Mouse (Mus musculus) forebrain, embryonic 13.5 days (tissue): ENCODE measurements around the gene B3gnt6. TPM values are rescaled to one million over a fixed set of nuclear protein-coding genes. Genes with fewer than 3 reads are reported as not detected.

ENCODE experiments used
- ATAC-seq: fragments of 200-750 bp; cut with Nextera tagmentation; 2 replicates; pipeline ENCODE4 v1.8.0; 2017
- H3K27ac ChIP-seq: fragments of 300-500 bp; sonication (generic); 2 replicates; pipeline ENCODE4 v1.5.1; 2015; ENCODE audit warnings: inconsistent platforms, mild to moderate bottlenecking, moderate library complexity
- H3K27me3 ChIP-seq: fragments of 300-500 bp; sonication (generic); 2 replicates; pipeline ENCODE4 v1.6.1; 2015; ENCODE audit warnings: mild to moderate bottlenecking, inconsistent platforms
- H3K36me3 ChIP-seq: fragments of 300-500 bp; sonication (generic); 2 replicates; pipeline ENCODE4 v1.6.1; 2015; ENCODE audit warnings: mild to moderate bottlenecking, inconsistent platforms; ENCODE audit not compliant: poor library complexity, severe bottlenecking
- H3K4me1 ChIP-seq: fragments of 300-500 bp; sonication (generic); 2 replicates; pipeline ENCODE4 v1.6.1; 2015; ENCODE audit warnings: inconsistent platforms
- H3K4me2 ChIP-seq: fragments of 300-500 bp; sonication (generic); 2 replicates; pipeline ENCODE4 v1.6.1; 2015; ENCODE audit warnings: inconsistent platforms, mild to moderate bottlenecking, moderate library complexity
- H3K4me3 ChIP-seq: fragments of 300-500 bp; sonication (generic); 2 replicates; pipeline ENCODE4 v1.5.1; 2015; ENCODE audit warnings: mild to moderate bottlenecking, inconsistent platforms
- H3K9ac ChIP-seq: fragments of 300-500 bp; sonication (generic); 2 replicates; pipeline ENCODE4 v1.6.1; 2015; ENCODE audit warnings: mild to moderate bottlenecking, inconsistent platforms
- H3K9me3 ChIP-seq: fragments of 300-500 bp; sonication (generic); replicated peaks from 2 replicates; pipeline ENCODE4 v1.6.1; 2016; ENCODE audit warnings: inconsistent platforms
- WGBS: fragments of 180-500 bp; shearing (Covaris S2); methylation state at CpG from one replicate; pipeline ENCODE4 v1.1.7; 2015; 5-methylcytosine and 5-hydroxymethylcytosine counted together
- polyA plus RNA-seq: library from polyadenylated mRNA; unstranded; fragments of >200 nt; fragmentation: Nextera tagmentation; extraction: Ambion mirVana; gene quantifications from 2 replicates; pipeline ENCODE4 v1.2.1, GENCODE M21; 2015

B3gnt6 gene
- polyA plus RNA-seq, 1 experiment from 2014 or later, result 0.12 TPM

- no peaks in the 10 kb centered on the region for H3K9me3 ChIP-seq
- no peaks in the 10 kb centered on the region; the same call in 1 of the 2 replicates for H3K36me3 ChIP-seq
- no peak overlapping the region for H3K4me2 ChIP-seq
- H3K27ac ChIP-seq, result no peak overlapping the region; the same call in 1 of the 2 replicates
- H3K4me1 ChIP-seq, result peaks cover 37% of the 10 kb centered on the region
- no peak overlapping the region for H3K4me3 ChIP-seq
- 76% methylated on average over 11 of the region's 12 CpGs for WGBS
- no peaks in the 10 kb centered on the region for H3K27me3 ChIP-seq
- ATAC-seq, result no peak
- no peak overlapping the region for H3K9ac ChIP-seq
Measured at GRCm38 (mm10) chr7:98145842-98146446, 53.3 kb downstream of the B3gnt6 start.

- Histone ChIP-seq H3K9me3 (no peaks in the 10 kb centered on the region), H3K4me2 (no peak within 1 kb of the TSS), H3K4me3 (no peak within 1 kb of the TSS), H3K4me1 (peaks cover 40% of the 10 kb centered on the region), H3K27ac (no peak within 1 kb of the TSS; the same call in 1 of the 2 replicates), H3K9ac (no peak within 1 kb of the TSS), H3K27me3 (no peaks in the 10 kb centered on the region), H3K36me3 (no peaks in the 10 kb centered on the region; the same call in 1 of the 2 replicates)
- 96% methylated on average over 5 of the region's 5 CpGs for WGBS
- ATAC-seq, result no peak
Measured at GRCm38 (mm10) chr7:98145402-98145801, 53.9 kb downstream of the B3gnt6 start, which contains the start of gene Omp. Gene Omp (minus strand): TSS chr7:98145502.

- H3K9ac ChIP-seq, result no peak overlapping the region
- 56% methylated on average over 3 of the region's 3 CpGs for WGBS
- H3K27me3 ChIP-seq, result 0 out of 2 replicates have a peak, but pooled peaks cover 2% of the 10 kb centered on the region
- H3K27ac ChIP-seq, result no peak overlapping the region
- H3K9me3 ChIP-seq, result no peaks in the 10 kb centered on the region
- peaks cover 22% of the 10 kb centered on the region; the same call in 1 of the 2 replicates for H3K4me1 ChIP-seq
- no peaks in the 10 kb centered on the region; the same call in 1 of the 2 replicates for H3K36me3 ChIP-seq
- no peak overlapping the region for H3K4me2 ChIP-seq
- ATAC-seq, result no peak
- H3K4me3 ChIP-seq, result no peak overlapping the region
Measured at GRCm38 (mm10) chr7:98142648-98143047, 56.6 kb downstream of the B3gnt6 start.

Other genes with a start within 250 kb of the B3gnt6 start
- 11.8 and 14.2 TPM in 2 replicates for gene Myo7a, start 80.0 kb downstream of the B3gnt6 start, polyA plus RNA-seq
- gene Omp, start 54.0 kb downstream of the B3gnt6 start, polyA plus RNA-seq, result 0.42 and 0.52 TPM in 2 replicates
- 9.3 and 10.0 TPM in 2 replicates for gene Capn5, start 21.2 kb downstream of the B3gnt6 start, polyA plus RNA-seq
- 9.3 and 12.8 TPM in 2 replicates for gene Acer3, start 121.7 kb upstream of the B3gnt6 start, polyA plus RNA-seq
- 6.4 and 7.6 TPM in 2 replicates for gene Tsku, start 161.8 kb upstream of the B3gnt6 start, polyA plus RNA-seq
- gene Gucy2d, start 240.9 kb upstream of the B3gnt6 start, polyA plus RNA-seq, result not detected in 2 replicates